Mouse (Mus musculus): ENCODE results near the gene Rsl24d1. TPM values are rescaled to one million over a fixed set of nuclear protein-coding genes. Genes with fewer than 3 reads are reported as not detected.
A peak's percentile ranks its signal among the peaks of the same experiment; 100 is the strongest.
"Not testable (repeated sequence)": the region's sequence is repeated elsewhere in the genome, so short reads cannot be mapped to it uniquely, and the experiment has no call there.

Gene Rsl24d1
- total RNA-seq, 2 experiments from 2014 or later: 87.9 to 172 TPM

GRCm38 (mm10) chr9:73097898-73098297 lies 15.3 kb upstream of the Rsl24d1 start:
- no peak for ATAC-seq (replicated peaks; ENCODE audit: poor library complexity, severe bottlenecking)

GRCm38 (mm10) chr9:73101536-73101935 lies 11.7 kb upstream of the Rsl24d1 start, which contains the start of gene Khdc3:
Khdc3 (plus strand) TSS chr9:73101836.
- ATAC-seq (replicated peaks; ENCODE audit: poor library complexity, severe bottlenecking): no peak

GRCm38 (mm10) chr9:73102181-73102580 lies 11.0 kb upstream of the Rsl24d1 start, which contains the start of gene Gm20509:
Gm20509 (plus strand) TSS chr9:73102470.
- ATAC-seq (replicated peaks; ENCODE audit: poor library complexity, severe bottlenecking): no peak

GRCm38 (mm10) chr9:73103159-73103879 lies 9.9 kb upstream of the Rsl24d1 start:
- peak; percentile 59 for ATAC-seq (replicated peaks; ENCODE audit: poor library complexity, severe bottlenecking)

- ATAC-seq (replicated peaks; ENCODE audit: poor library complexity, severe bottlenecking): no peak
Measured at GRCm38 (mm10) chr9:73103880-73104198, 9.4 kb upstream of the Rsl24d1 start.

GRCm38 (mm10) chr9:73105141-73105540 lies 8.1 kb upstream of the Rsl24d1 start:
- ATAC-seq (replicated peaks; ENCODE audit: poor library complexity, severe bottlenecking): no peak

- no peak for ATAC-seq (replicated peaks; ENCODE audit: poor library complexity, severe bottlenecking)
Measured at GRCm38 (mm10) chr9:73105771-73106170, 7.5 kb upstream of the Rsl24d1 start.

GRCm38 (mm10) chr9:73116704-73117103 lies 3.5 kb downstream of the Rsl24d1 start:
- ATAC-seq (replicated peaks; ENCODE audit: poor library complexity, severe bottlenecking): not testable (repeated sequence)

GRCm38 (mm10) chr9:73118012-73118411 lies 4.8 kb downstream of the Rsl24d1 start:
- no peak for ATAC-seq (replicated peaks; ENCODE audit: poor library complexity, severe bottlenecking)

GRCm38 (mm10) chr9:73121735-73122134 lies 8.5 kb downstream of the Rsl24d1 start:
- ATAC-seq (replicated peaks; ENCODE audit: poor library complexity, severe bottlenecking): peak; percentile 41

- ATAC-seq (replicated peaks; ENCODE audit: poor library complexity, severe bottlenecking): peak; percentile 73
Measured at GRCm38 (mm10) chr9:73125043-73125570, 11.9 kb downstream of the Rsl24d1 start.

GRCm38 (mm10) chr9:73127457-73127856 lies 14.2 kb downstream of the Rsl24d1 start:
- ATAC-seq (replicated peaks; ENCODE audit: poor library complexity, severe bottlenecking): peak; percentile 60

GRCm38 (mm10) chr9:73129875-73130274 lies 16.6 kb downstream of the Rsl24d1 start:
- ATAC-seq (replicated peaks; ENCODE audit: poor library complexity, severe bottlenecking): no peak

- ATAC-seq (replicated peaks; ENCODE audit: poor library complexity, severe bottlenecking): 0 out of 2 replicates have a peak, but pooled peaks have one; percentile 13
Measured at GRCm38 (mm10) chr9:73130529-73130928, 17.3 kb downstream of the Rsl24d1 start.

GRCm38 (mm10) chr9:73137341-73137886 lies 24.2 kb downstream of the Rsl24d1 start:
- ATAC-seq (replicated peaks; ENCODE audit: poor library complexity, severe bottlenecking): no peak

GRCm38 (mm10) chr9:73154347-73154746 lies 41.1 kb downstream of the Rsl24d1 start:
- no peak for ATAC-seq (replicated peaks; ENCODE audit: poor library complexity, severe bottlenecking)

- ATAC-seq (replicated peaks; ENCODE audit: poor library complexity, severe bottlenecking): peak; percentile 93
Measured at GRCm38 (mm10) chr9:73157968-73158367, 44.7 kb downstream of the Rsl24d1 start.

GRCm38 (mm10) chr9:73159265-73159664 lies 46.0 kb downstream of the Rsl24d1 start:
- no peak for ATAC-seq (replicated peaks; ENCODE audit: poor library complexity, severe bottlenecking)

GRCm38 (mm10) chr9:73162571-73163333 lies 49.5 kb downstream of the Rsl24d1 start:
- peak; percentile 61 for ATAC-seq (replicated peaks; ENCODE audit: poor library complexity, severe bottlenecking)

GRCm38 (mm10) chr9:73165631-73166030 lies 52.4 kb downstream of the Rsl24d1 start:
- no peak for ATAC-seq (replicated peaks; ENCODE audit: poor library complexity, severe bottlenecking)
